Mouse (Mus musculus): ENCODE data around the gene Hspa1l. TPM values are rescaled to one million over a fixed set of nuclear protein-coding genes. Genes with fewer than 3 reads are reported as not detected.
"Not testable (repeated sequence)": the region's sequence is repeated elsewhere in the genome, so short reads cannot be mapped to it uniquely, and the experiment has no call there.

Gene Hspa1l
- polyA plus RNA-seq, 1 experiment: 0.50 TPM

GRCm38 (mm10) chr17:35003022-35003838 lies 30.7 kb downstream of the Hspa1l start:
- Histone ChIP-seq H3K4me1 (ENCODE audit: control insufficient read depth, insufficient read depth, low read length) (peaks cover 4% of the 10 kb centered on the region; the same call in 1 of the 2 replicates), H3K4me3 (ENCODE audit: insufficient read depth, low read length) (no peak overlapping the region), H3K27ac (ENCODE audit: insufficient read depth, low read length) (no peak overlapping the region)
- TF ChIP-seq POLR2A (IDR thresholded peaks at IDR 0.05; ENCODE audit: extremely low read depth, insufficient read depth, low read length) (no peak), CTCF (IDR thresholded peaks at IDR 0.05; ENCODE audit: extremely low read depth, insufficient read depth, low read length) (no peak)

- Histone ChIP-seq H3K27ac (ENCODE audit: insufficient read depth, low read length) (no peak overlapping the region), H3K4me1 (ENCODE audit: control insufficient read depth, insufficient read depth, low read length) (peaks cover 4% of the 10 kb centered on the region; the same call in 1 of the 2 replicates), H3K4me3 (ENCODE audit: insufficient read depth, low read length) (no peak overlapping the region)
- no peak for TF ChIP-seq CTCF (IDR thresholded peaks at IDR 0.05; ENCODE audit: extremely low read depth, insufficient read depth, low read length)
- TF ChIP-seq POLR2A (IDR thresholded peaks at IDR 0.05; ENCODE audit: extremely low read depth, insufficient read depth, low read length): no peak
These were observed 31.7 kb downstream of the Hspa1l start for GRCm38 (mm10) chr17:35004075-35004717.

- no peak for TF ChIP-seq CTCF (IDR thresholded peaks at IDR 0.05; ENCODE audit: extremely low read depth, insufficient read depth, low read length)
- TF ChIP-seq POLR2A (IDR thresholded peaks at IDR 0.05; ENCODE audit: extremely low read depth, insufficient read depth, low read length): no peak
These were observed 32.7 kb downstream of the Hspa1l start for GRCm38 (mm10) chr17:35005158-35005557.

GRCm38 (mm10) chr17:35005902-35006301 lies 33.4 kb downstream of the Hspa1l start:
- not testable (repeated sequence) for H3K4me1 ChIP-seq (ENCODE audit: control insufficient read depth, insufficient read depth, low read length); H3K4me3 ChIP-seq (ENCODE audit: insufficient read depth, low read length); H3K27ac ChIP-seq (ENCODE audit: insufficient read depth, low read length)

More at GRCm38 (mm10) chr17:35005158-35005557, 32.7 kb downstream of the Hspa1l start:
- Histone ChIP-seq H3K4me1 (ENCODE audit: control insufficient read depth, insufficient read depth, low read length) (peaks cover 4% of the 10 kb centered on the region; the same call in 1 of the 2 replicates), H3K27ac (ENCODE audit: insufficient read depth, low read length) (no peak overlapping the region), H3K4me3 (ENCODE audit: insufficient read depth, low read length) (no peak overlapping the region)

GRCm38 (mm10) chr17:35007387-35007991 lies 35.0 kb downstream of the Hspa1l start:
- H3K27ac ChIP-seq (ENCODE audit: insufficient read depth, low read length): no peak overlapping the region
- TF ChIP-seq CTCF (IDR thresholded peaks at IDR 0.05; ENCODE audit: extremely low read depth, insufficient read depth, low read length): no peak
- TF ChIP-seq POLR2A (IDR thresholded peaks at IDR 0.05; ENCODE audit: extremely low read depth, insufficient read depth, low read length): no peak
- peaks cover under 1% of the 10 kb centered on the region; the same call in 1 of the 2 replicates for H3K4me1 ChIP-seq (ENCODE audit: control insufficient read depth, insufficient read depth, low read length)
- H3K4me3 ChIP-seq (ENCODE audit: insufficient read depth, low read length): no peak overlapping the region

GRCm38 (mm10) chr17:35009586-35009985 lies 37.1 kb downstream of the Hspa1l start:
- Histone ChIP-seq H3K4me3 (ENCODE audit: insufficient read depth, low read length) (no peak overlapping the region), H3K27ac (ENCODE audit: insufficient read depth, low read length) (no peak overlapping the region), H3K4me1 (ENCODE audit: control insufficient read depth, insufficient read depth, low read length) (no peaks in the 10 kb centered on the region)
- TF ChIP-seq POLR2A (IDR thresholded peaks at IDR 0.05; ENCODE audit: extremely low read depth, insufficient read depth, low read length) (no peak), CTCF (IDR thresholded peaks at IDR 0.05; ENCODE audit: extremely low read depth, insufficient read depth, low read length) (no peak)

GRCm38 (mm10) chr17:35011440-35011839 lies 38.9 kb downstream of the Hspa1l start:
- H3K27ac ChIP-seq (ENCODE audit: insufficient read depth, low read length): no peak overlapping the region
- no peak overlapping the region for H3K4me3 ChIP-seq (ENCODE audit: insufficient read depth, low read length)

GRCm38 (mm10) chr17:35012430-35012829 lies 39.9 kb downstream of the Hspa1l start:
- Histone ChIP-seq H3K27ac (ENCODE audit: insufficient read depth, low read length) (no peak overlapping the region), H3K4me3 (ENCODE audit: insufficient read depth, low read length) (no peak overlapping the region)

More at GRCm38 (mm10) chr17:35011440-35011839, 38.9 kb downstream of the Hspa1l start:
- H3K4me1 ChIP-seq (ENCODE audit: control insufficient read depth, insufficient read depth, low read length): no peaks in the 10 kb centered on the region
- TF ChIP-seq CTCF (IDR thresholded peaks at IDR 0.05; ENCODE audit: extremely low read depth, insufficient read depth, low read length) (no peak), POLR2A (IDR thresholded peaks at IDR 0.05; ENCODE audit: extremely low read depth, insufficient read depth, low read length) (no peak)

GRCm38 (mm10) chr17:35013221-35013620 lies 40.7 kb downstream of the Hspa1l start:
- no peaks in the 10 kb centered on the region for H3K4me1 ChIP-seq (ENCODE audit: control insufficient read depth, insufficient read depth, low read length)
- TF ChIP-seq POLR2A (IDR thresholded peaks at IDR 0.05; ENCODE audit: extremely low read depth, insufficient read depth, low read length): no peak
- no peak for TF ChIP-seq CTCF (IDR thresholded peaks at IDR 0.05; ENCODE audit: extremely low read depth, insufficient read depth, low read length)
- H3K27ac ChIP-seq (ENCODE audit: insufficient read depth, low read length): no peak overlapping the region
- H3K4me3 ChIP-seq (ENCODE audit: insufficient read depth, low read length): no peak overlapping the region

More at GRCm38 (mm10) chr17:35012430-35012829, 39.9 kb downstream of the Hspa1l start:
- H3K4me1 ChIP-seq (ENCODE audit: control insufficient read depth, insufficient read depth, low read length): no peaks in the 10 kb centered on the region
- TF ChIP-seq CTCF (IDR thresholded peaks at IDR 0.05; ENCODE audit: extremely low read depth, insufficient read depth, low read length) (no peak), POLR2A (IDR thresholded peaks at IDR 0.05; ENCODE audit: extremely low read depth, insufficient read depth, low read length) (no peak)
